Mouse (Mus musculus) frontal cortex, adult (tissue): ENCODE measurements around the gene Ccdc117.
"Not testable (repeated sequence)": the region's sequence is repeated elsewhere in the genome, so short reads cannot be mapped to it uniquely, and the experiment has no call there.

Experiments used
- ATAC-seq: cut with Nextera tagmentation; 2 replicates; pipeline ENCODE4 v1.9.2; 2017; ENCODE audit warnings: mild to moderate bottlenecking, moderate library complexity, mixed read lengths; ENCODE audit not compliant: low TSS enrichment

Gene Ccdc117

GRCm38 (mm10) chr11:5530717-5531116 lies 11.3 kb downstream of the Ccdc117 start:
- no peak for ATAC-seq

GRCm38 (mm10) chr11:5530172-5530571 lies 11.8 kb downstream of the Ccdc117 start:
- ATAC-seq, result no peak

GRCm38 (mm10) chr11:5528841-5529240 lies 13.1 kb downstream of the Ccdc117 start:
- no peak for ATAC-seq

GRCm38 (mm10) chr11:5527865-5528523 lies 14.0 kb downstream of the Ccdc117 start:
- ATAC-seq, result no peak

GRCm38 (mm10) chr11:5526573-5527439 lies 15.2 kb downstream of the Ccdc117 start:
- ATAC-seq, result no peak

- no peak for ATAC-seq
Observed at GRCm38 (mm10) chr11:5525418-5525817, 16.6 kb downstream of the Ccdc117 start.

GRCm38 (mm10) chr11:5522798-5523415 lies 19.1 kb downstream of the Ccdc117 start:
- no peak for ATAC-seq

- peak; percentile 74 for ATAC-seq
Observed at GRCm38 (mm10) chr11:5521516-5522291, 20.3 kb downstream of the Ccdc117 start.

- ATAC-seq, result no peak; the same call in 1 of the 2 replicates
Observed at GRCm38 (mm10) chr11:5521266-5521515, 20.8 kb downstream of the Ccdc117 start.

GRCm38 (mm10) chr11:5520412-5521265 lies 21.3 kb downstream of the Ccdc117 start, which contains the start of gene Xbp1:
Gene Xbp1, plus strand, starts transcription at chr11:5520659.
- ATAC-seq, result peak; percentile 92

- ATAC-seq, result no peak
Observed at GRCm38 (mm10) chr11:5519681-5520080, 22.3 kb downstream of the Ccdc117 start.

GRCm38 (mm10) chr11:5517346-5517745 lies 24.6 kb downstream of the Ccdc117 start:
- no peak for ATAC-seq

GRCm38 (mm10) chr11:5516617-5517016 lies 25.4 kb downstream of the Ccdc117 start:
- ATAC-seq, result no peak

GRCm38 (mm10) chr11:5516151-5516550 lies 25.8 kb downstream of the Ccdc117 start:
- no peak for ATAC-seq

GRCm38 (mm10) chr11:5515655-5516054 lies 26.3 kb downstream of the Ccdc117 start:
- no peak for ATAC-seq

GRCm38 (mm10) chr11:5515196-5515595 lies 26.8 kb downstream of the Ccdc117 start:
- no peak for ATAC-seq

- no peak for ATAC-seq
Observed at GRCm38 (mm10) chr11:5514091-5514490, 27.9 kb downstream of the Ccdc117 start.

- ATAC-seq, result no peak
Observed at GRCm38 (mm10) chr11:5512961-5513360, 29.0 kb downstream of the Ccdc117 start.

- ATAC-seq, result no peak
Observed at GRCm38 (mm10) chr11:5512099-5512725, 29.8 kb downstream of the Ccdc117 start.

GRCm38 (mm10) chr11:5510686-5511085 lies 31.3 kb downstream of the Ccdc117 start:
- ATAC-seq, result not testable (repeated sequence)

- no peak for ATAC-seq
Observed at GRCm38 (mm10) chr11:5510099-5510391, 31.9 kb downstream of the Ccdc117 start.
